Mouse (Mus musculus): ENCODE measurements around the gene S100a11.

Gene S100a11

GRCm38 (mm10) chr3:93563216-93563615 lies 42.9 kb downstream of the S100a11 start:
- no peak for DNase-seq

GRCm38 (mm10) chr3:93566892-93567291 lies 46.6 kb downstream of the S100a11 start:
- no peak for DNase-seq

- no peak for DNase-seq
Observed at GRCm38 (mm10) chr3:93567721-93568120, 47.4 kb downstream of the S100a11 start.

- DNase-seq: no peak
Observed at GRCm38 (mm10) chr3:93568428-93569040, 48.2 kb downstream of the S100a11 start.

- no peak for DNase-seq
Observed at GRCm38 (mm10) chr3:93569046-93569445, 48.8 kb downstream of the S100a11 start.

- DNase-seq: no peak
Observed at GRCm38 (mm10) chr3:93572058-93572791, 51.9 kb downstream of the S100a11 start.

Data from spleen, adult 18-20 months (tissue).